Mouse (Mus musculus): ENCODE results near the gene Sars2.

DNA sequence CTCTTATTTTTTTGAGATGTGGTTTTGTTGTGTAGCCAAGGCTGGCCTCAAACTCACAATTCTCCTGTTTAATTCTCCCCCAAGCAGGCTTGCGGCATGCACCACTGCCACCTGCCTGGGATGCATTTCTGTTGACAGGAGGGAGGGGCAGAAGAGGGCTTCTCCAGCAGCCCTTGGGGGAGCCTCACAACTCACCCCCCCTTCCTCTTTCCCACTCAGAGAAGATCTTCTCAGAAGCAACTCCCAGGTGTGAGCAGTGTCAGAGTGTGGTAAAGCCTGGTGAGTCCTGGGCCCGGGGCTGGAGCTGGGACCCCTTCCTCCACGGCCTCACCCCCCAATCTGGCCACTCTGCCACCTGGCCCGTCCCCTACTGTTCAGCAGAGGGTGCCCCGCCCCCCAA is 43.4 kb downstream of the Sars2 start:
- TF ChIP-seq EP300 (IDR thresholded peaks at IDR 0.05) (no peak), CTCF (IDR thresholded peaks at IDR 0.05) (no peak)
